Mouse (Mus musculus) adrenal gland, postnatal 14 days (tissue): ENCODE measurements around the gene Lag3. TPM values are rescaled to one million over a fixed set of nuclear protein-coding genes. Genes with fewer than 3 reads are reported as not detected.

Experiments
- DNase-seq: peaks from one replicate; pipeline ENCODE4 v3.0.0; 2021; ENCODE audit warnings: mixed read lengths
- total RNA-seq: library from RNA; stranded (reverse); gene quantifications from 2 replicates; pipeline ENCODE4 v1.2.3, GENCODE M21; 2021

Lag3 gene
- total RNA-seq, 1 experiment from 2014 or later, result 2.5 TPM

DNA sequence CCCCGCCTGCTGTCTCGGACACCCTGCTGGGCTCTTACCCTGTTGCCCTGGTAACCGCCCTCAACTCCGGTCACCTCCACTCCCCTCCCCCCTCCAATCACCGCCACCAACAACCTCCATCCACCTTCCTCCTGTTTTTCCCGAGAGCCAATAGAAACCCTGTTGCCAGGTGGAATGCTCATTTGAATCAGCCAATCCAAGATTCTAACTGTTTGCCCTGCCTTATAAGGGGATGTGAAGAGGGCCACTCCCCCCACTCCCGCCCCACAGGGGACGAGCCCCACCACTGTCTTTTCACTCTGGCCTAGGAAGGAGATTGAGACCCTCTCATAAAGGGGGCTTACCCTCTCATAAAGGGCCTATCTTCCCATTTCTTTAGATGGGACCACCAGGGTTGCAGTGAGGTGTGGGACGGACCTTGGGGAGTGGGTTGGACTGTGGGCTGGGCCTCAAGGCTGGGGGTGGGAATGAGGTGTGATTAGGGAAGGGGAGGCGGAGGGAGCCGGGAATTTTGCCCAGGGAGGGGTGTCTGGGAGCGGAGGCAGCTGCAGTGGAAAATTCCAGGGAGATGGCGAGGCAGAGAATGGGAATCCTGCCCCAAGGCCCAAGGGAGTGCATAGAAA lies 8.3 kb upstream of the Lag3 start, which contains the start of gene Ptms:
Ptms (minus strand) TSS at position 409 of the 623 bp plus-strand sequence.
- peak; percentile 96 for DNase-seq

- no peak for DNase-seq
These were observed 7.6 kb upstream of the Lag3 start for GRCm38 (mm10) chr6:124918890-124919627.

DNA sequence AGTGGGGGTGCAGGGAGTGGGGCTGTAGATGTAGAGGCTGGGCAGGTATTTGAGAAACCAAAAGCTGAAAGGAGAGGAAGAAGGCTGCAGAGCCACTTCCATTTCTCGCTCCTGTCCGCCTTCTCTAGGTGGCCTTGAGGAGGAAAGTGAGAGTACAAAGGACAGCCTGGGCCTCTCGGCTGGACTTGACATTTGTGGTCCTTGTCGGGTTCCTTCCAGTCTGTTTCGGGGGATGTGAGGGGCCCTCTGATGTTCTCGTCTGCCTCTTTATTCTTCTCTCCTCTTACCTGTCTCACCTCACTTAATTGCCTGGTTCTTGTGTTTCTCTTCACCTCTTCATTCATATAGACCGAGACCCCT lies 6.8 kb upstream of the Lag3 start:
- no peak for DNase-seq

- peak; percentile 96 for DNase-seq
These were observed 6.2 kb upstream of the Lag3 start for GRCm38 (mm10) chr6:124917518-124918330.

GRCm38 (mm10) chr6:124916695-124917517 lies 5.4 kb upstream of the Lag3 start:
- peak; percentile 96 for DNase-seq

- DNase-seq, result peak; percentile 56
These were observed 4.6 kb upstream of the Lag3 start for GRCm38 (mm10) chr6:124915942-124916694.

- peak; percentile 55 for DNase-seq
These were observed 3.8 kb upstream of the Lag3 start for GRCm38 (mm10) chr6:124915160-124915941.

- no peak for DNase-seq
These were observed 3.0 kb upstream of the Lag3 start for GRCm38 (mm10) chr6:124914511-124914910.

GRCm38 (mm10) chr6:124913721-124914285 lies 2.3 kb upstream of the Lag3 start:
- DNase-seq, result no peak

DNA sequence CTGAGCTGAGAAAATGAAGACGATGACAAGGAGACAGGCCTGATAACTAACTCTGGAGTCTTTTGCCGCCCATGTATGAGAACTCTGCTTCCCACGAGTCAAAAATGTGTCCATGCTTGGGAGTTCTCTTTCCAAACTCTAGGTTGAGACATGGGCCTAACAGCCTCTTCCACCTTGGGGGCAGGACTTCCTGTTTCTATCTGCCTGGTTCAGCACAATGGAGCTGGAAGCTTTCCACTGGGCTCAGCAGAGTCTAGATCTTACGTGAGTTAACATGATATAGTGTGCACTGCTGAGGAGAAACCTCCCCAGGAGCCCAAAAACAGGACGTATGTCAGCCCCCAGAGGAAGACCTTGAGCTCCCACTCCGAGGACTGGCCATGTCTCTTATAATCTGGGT lies 1.7 kb upstream of the Lag3 start:
- peak; percentile 38 for DNase-seq

DNA sequence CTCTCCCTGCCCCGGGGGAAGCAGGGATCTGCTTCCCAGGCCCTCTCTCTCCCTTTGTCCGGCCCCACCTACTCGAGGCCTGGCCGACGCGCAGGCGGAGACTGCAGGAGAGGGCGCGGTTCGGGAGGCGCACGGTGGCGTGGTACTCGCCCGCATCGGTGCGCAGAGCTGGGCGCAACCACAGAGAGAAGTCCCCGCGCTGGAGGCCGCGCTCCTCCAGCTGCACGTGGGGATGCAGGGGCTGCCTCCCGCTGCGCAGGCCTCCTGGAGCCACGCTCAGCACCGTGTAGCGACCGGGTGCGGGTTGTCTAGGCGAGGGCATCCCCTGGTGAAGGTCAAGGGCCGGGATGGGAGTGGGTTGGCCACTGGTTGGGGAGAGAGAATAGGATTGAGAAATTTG lies 1.5 kb downstream of the Lag3 start:
- DNase-seq, result peak; percentile 38

DNA sequence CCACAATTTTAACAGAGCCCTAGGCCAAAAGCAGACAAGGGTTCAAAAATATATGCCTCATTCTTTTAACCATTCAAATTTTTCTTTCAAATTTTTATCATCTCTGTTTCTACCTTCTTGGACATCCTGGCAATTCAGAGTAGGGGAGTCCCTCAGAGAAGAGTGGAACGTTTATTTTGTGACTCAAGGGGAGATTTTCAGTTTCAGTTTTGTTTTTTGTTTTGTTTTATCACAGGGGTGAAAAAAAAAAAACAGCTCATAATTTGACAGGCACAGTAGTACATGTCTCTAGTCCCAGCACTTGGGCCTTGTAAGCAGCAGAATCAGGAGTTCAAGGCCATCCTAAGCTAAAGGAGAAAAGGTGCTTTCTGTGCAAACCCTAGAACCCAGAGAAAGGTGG lies 3.7 kb downstream of the Lag3 start:
- no peak for DNase-seq

- DNase-seq, result no peak
These were observed 6.3 kb downstream of the Lag3 start for GRCm38 (mm10) chr6:124904991-124905860.

GRCm38 (mm10) chr6:124904161-124904981 lies 7.1 kb downstream of the Lag3 start:
- DNase-seq, result peak; percentile 76

DNA sequence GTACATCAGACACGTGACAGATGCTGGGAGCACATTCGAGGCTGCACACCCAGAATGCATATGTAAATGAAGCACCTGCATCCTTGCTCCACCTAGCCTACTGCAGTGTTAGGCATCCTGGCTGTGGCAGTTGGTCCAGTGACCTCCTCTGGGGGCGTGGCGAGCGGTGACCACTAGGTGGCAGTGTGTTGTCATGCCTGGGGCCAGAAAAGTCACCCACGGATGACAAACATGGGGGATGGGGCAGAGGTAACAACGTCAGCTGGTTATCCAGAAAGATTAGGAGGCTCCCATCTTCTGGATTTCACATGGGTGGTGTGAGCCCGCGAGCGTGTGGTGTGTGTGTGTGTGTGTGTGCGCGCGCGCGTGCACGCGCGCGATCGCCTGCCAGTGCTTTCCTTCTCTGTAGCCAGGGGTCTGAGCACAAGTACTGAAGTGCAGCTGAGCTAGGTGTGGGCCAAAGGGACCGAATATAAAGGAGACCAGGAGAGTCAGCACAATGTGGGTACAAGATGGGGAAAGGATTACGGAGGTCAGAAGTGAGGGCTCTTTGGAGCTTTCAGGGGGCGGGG lies 7.8 kb downstream of the Lag3 start:
- DNase-seq, result peak; percentile 98

DNA sequence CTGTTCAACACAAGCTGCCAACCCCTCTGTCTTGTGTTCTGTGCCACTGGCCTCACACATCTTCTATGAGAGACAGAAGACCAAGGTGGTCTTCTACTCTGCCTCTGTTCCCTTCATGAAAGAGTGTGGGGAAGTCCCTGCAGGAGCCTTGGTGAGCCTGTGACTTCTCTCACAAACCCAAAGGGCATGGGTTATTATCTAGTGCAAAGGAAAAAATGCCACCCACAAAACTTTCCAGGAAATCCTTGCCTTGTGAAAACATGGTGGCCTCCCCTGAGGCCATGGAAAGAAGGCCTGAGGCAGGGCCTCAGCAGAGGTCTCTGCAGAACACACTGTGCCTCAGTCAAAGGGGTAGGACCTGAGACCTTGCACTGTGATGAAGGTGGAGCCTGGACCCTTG lies 9.7 kb downstream of the Lag3 start:
- DNase-seq, result no peak

GRCm38 (mm10) chr6:124900801-124901480 lies 10.6 kb downstream of the Lag3 start:
- no peak for DNase-seq
